Mouse (Mus musculus): Measurements from ENCODE around the gene Ywhaq.

DNA sequence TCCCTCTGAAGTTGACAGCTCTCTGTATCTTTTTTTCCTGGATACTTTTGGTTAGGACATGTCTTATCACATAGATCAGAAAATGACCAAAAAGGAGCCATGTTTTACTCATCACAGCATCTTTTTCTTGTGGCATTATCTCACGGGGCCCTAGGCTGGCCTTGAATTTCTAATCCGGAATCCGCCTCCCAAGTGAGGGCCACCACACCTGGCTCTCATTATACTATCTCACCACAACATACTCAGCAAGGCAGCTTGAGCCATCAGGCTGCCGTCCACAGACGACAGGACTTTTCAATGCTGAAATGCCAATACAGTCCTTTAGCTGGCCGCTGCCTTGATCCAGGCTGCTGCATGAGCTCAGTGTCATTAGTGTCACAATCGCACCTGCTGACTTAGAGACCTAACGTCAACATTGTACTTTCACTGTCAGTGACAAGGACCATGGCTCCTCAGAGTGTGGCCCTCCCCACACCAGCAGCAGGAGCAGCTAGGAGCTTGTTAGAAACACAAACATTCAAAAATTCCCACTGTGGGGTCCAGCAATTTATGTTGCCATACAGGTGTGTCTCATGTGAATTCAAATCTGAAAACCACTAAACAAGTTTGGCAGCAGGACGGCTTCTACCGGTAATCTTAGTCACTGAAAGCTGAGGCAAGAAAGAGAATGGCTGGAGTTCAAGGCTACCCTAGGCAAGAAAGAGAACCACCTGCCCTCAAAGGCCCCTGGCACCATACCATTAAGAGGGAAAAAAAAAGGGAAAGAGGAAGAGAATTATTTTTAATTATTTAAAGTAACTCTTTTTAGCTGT is 52.6 kb downstream of the Ywhaq start:
- TF ChIP-seq CTCF (IDR thresholded peaks at IDR 0.05; ENCODE audit: borderline replicate concordance, extremely low read depth, insufficient read depth, insufficient read length), result no peak
- no peak for TF ChIP-seq POLR2A (IDR thresholded peaks at IDR 0.05; ENCODE audit: borderline replicate concordance, extremely low read depth, insufficient read depth, insufficient read length, poor library complexity, severe bottlenecking)
